Mouse (Mus musculus) spleen, adult 18-20 months (tissue): ENCODE data around the gene Phf12.

Experiments used
- DNase-seq, 2 experiments: peaks; one replicate each; pipeline ENCODE4 v3.0.0; 2022; ENCODE audit warnings: mixed read lengths in 2 of 2

Phf12 gene

GRCm38 (mm10) chr11:78074666-78075065 is 92.1 kb downstream of the Phf12 start:
- no peak for DNase-seq
